Mouse (Mus musculus) erythroblast, embryonic 14.5 days (primary cell): Measurements from ENCODE around the gene Lrmda.

Experiments
- GATA1 ChIP-seq: IDR thresholded peaks from 2 replicates; pipeline ENCODE4 v1.6.1; 2012; ENCODE audit warnings: low read length, inconsistent platforms, mixed read lengths
- TAL1 ChIP-seq: IDR thresholded peaks from 3 replicates; pipeline ENCODE4 v1.6.1; 2012; ENCODE audit warnings: low read length, inconsistent platforms, mixed read lengths

GRCm38 (mm10) chr14:22549166-22549565, 529.7 kb downstream of the Lrmda start:
- no peak for TF ChIP-seq TAL1
- TF ChIP-seq GATA1, result no peak
